Mouse (Mus musculus): ENCODE data around the gene Trim14. TPM values are rescaled to one million over a fixed set of nuclear protein-coding genes. Genes with fewer than 3 reads are reported as not detected.

The Trim14 gene
- polyA plus RNA-seq, 1 experiment from 2014 or later = 0.48 TPM

- ATAC-seq (replicated peaks) = no peak
- H3K4me2 ChIP-seq (replicated peaks) = no peak overlapping the region
- no peak overlapping the region for H3K9ac ChIP-seq (replicated peaks)
- H3K4me1 ChIP-seq = no peaks in the 10 kb centered on the region
- WGBS = 85% methylated on average over 22 of the region's 22 CpGs
- no peak overlapping the region for H3K27ac ChIP-seq (replicated peaks)
- H3K36me3 ChIP-seq = no peaks in the 10 kb centered on the region
- H3K9me3 ChIP-seq = no peaks in the 10 kb centered on the region
- no peaks in the 10 kb centered on the region for H3K27me3 ChIP-seq
- H3K4me3 ChIP-seq = no peak overlapping the region
Observed at GRCm38 (mm10) chr4:46558672-46559667, 23.0 kb upstream of the Trim14 start.

- Histone ChIP-seq H3K9ac (replicated peaks) (no peak overlapping the region), H3K4me3 (no peak overlapping the region), H3K27ac (replicated peaks) (no peak overlapping the region), H3K4me1 (no peaks in the 10 kb centered on the region), H3K36me3 (no peaks in the 10 kb centered on the region), H3K9me3 (no peaks in the 10 kb centered on the region), H3K27me3 (no peaks in the 10 kb centered on the region), H3K4me2 (replicated peaks) (no peak overlapping the region)
- 80% methylated on average over 3 of the region's 3 CpGs for WGBS
- no peak for ATAC-seq (replicated peaks)
Observed at GRCm38 (mm10) chr4:46556933-46557332, 21.0 kb upstream of the Trim14 start.

- Histone ChIP-seq H3K4me3 (no peak overlapping the region), H3K4me1 (no peaks in the 10 kb centered on the region), H3K27ac (replicated peaks) (no peak overlapping the region), H3K9me3 (no peaks in the 10 kb centered on the region), H3K9ac (replicated peaks) (no peak overlapping the region), H3K36me3 (no peaks in the 10 kb centered on the region), H3K27me3 (no peaks in the 10 kb centered on the region), H3K4me2 (replicated peaks) (no peak overlapping the region)
- ATAC-seq (replicated peaks) = no peak
- WGBS = 87% methylated on average over 9 of the region's 9 CpGs
Observed at GRCm38 (mm10) chr4:46555762-46556161, 19.8 kb upstream of the Trim14 start.

- Histone ChIP-seq H3K4me2 (replicated peaks) (no peak overlapping the region), H3K27me3 (no peaks in the 10 kb centered on the region), H3K36me3 (no peaks in the 10 kb centered on the region), H3K4me1 (no peaks in the 10 kb centered on the region), H3K9me3 (no peaks in the 10 kb centered on the region), H3K4me3 (no peak overlapping the region), H3K27ac (replicated peaks) (no peak overlapping the region), H3K9ac (replicated peaks) (no peak overlapping the region)
- 81% methylated on average over 10 of the region's 10 CpGs for WGBS
- ATAC-seq (replicated peaks) = no peak
Observed at GRCm38 (mm10) chr4:46554295-46555069, 18.5 kb upstream of the Trim14 start.

- WGBS = 54% methylated on average over 1 of the region's 1 CpGs
- no peaks in the 10 kb centered on the region for H3K4me1 ChIP-seq
Observed at GRCm38 (mm10) chr4:46553864-46554263, 17.9 kb upstream of the Trim14 start.

GRCm38 (mm10) chr4:46550406-46550805 lies 14.5 kb upstream of the Trim14 start:
- no peaks in the 10 kb centered on the region for H3K9me3 ChIP-seq
- 56% methylated on average over 8 of the region's 8 CpGs for WGBS
- no peak for ATAC-seq (replicated peaks)

More at GRCm38 (mm10) chr4:46553864-46554263, 17.9 kb upstream of the Trim14 start:
- H3K36me3 ChIP-seq = no peaks in the 10 kb centered on the region
- no peaks in the 10 kb centered on the region for H3K9me3 ChIP-seq
- no peaks in the 10 kb centered on the region for H3K27me3 ChIP-seq
- no peak overlapping the region for H3K4me3 ChIP-seq
- no peak overlapping the region for H3K4me2 ChIP-seq (replicated peaks)
- no peak overlapping the region for H3K27ac ChIP-seq (replicated peaks)
- ATAC-seq (replicated peaks) = no peak
- no peak overlapping the region for H3K9ac ChIP-seq (replicated peaks)

GRCm38 (mm10) chr4:46549979-46550378 lies 14.0 kb upstream of the Trim14 start:
- ATAC-seq (replicated peaks) = no peak
- H3K4me3 ChIP-seq = no peak overlapping the region
- H3K9ac ChIP-seq (replicated peaks) = no peak overlapping the region
- no peaks in the 10 kb centered on the region for H3K36me3 ChIP-seq
- H3K27me3 ChIP-seq = no peaks in the 10 kb centered on the region
- H3K27ac ChIP-seq (replicated peaks) = no peak overlapping the region
- H3K9me3 ChIP-seq = no peaks in the 10 kb centered on the region
- 81% methylated on average over 9 of the region's 10 CpGs for WGBS
- no peaks in the 10 kb centered on the region for H3K4me1 ChIP-seq
- no peak overlapping the region for H3K4me2 ChIP-seq (replicated peaks)

More at GRCm38 (mm10) chr4:46550406-46550805, 14.5 kb upstream of the Trim14 start:
- Histone ChIP-seq H3K9ac (replicated peaks) (no peak overlapping the region), H3K4me2 (replicated peaks) (no peak overlapping the region), H3K4me3 (no peak overlapping the region), H3K4me1 (no peaks in the 10 kb centered on the region), H3K27ac (replicated peaks) (no peak overlapping the region), H3K36me3 (no peaks in the 10 kb centered on the region), H3K27me3 (no peaks in the 10 kb centered on the region)

GRCm38 (mm10) chr4:46546709-46547108 lies 10.8 kb upstream of the Trim14 start:
- Histone ChIP-seq H3K4me2 (replicated peaks) (no peak overlapping the region), H3K36me3 (no peaks in the 10 kb centered on the region), H3K9ac (replicated peaks) (no peak overlapping the region), H3K4me1 (no peaks in the 10 kb centered on the region), H3K27ac (replicated peaks) (no peak overlapping the region), H3K9me3 (no peaks in the 10 kb centered on the region), H3K4me3 (no peak overlapping the region), H3K27me3 (no peaks in the 10 kb centered on the region)
- WGBS = 40% methylated on average over 6 of the region's 6 CpGs
- no peak for ATAC-seq (replicated peaks)

- Histone ChIP-seq H3K27me3 (no peaks in the 10 kb centered on the region), H3K4me1 (no peaks in the 10 kb centered on the region), H3K9me3 (no peaks in the 10 kb centered on the region), H3K4me2 (replicated peaks) (no peak overlapping the region), H3K9ac (replicated peaks) (no peak overlapping the region), H3K27ac (replicated peaks) (no peak overlapping the region), H3K36me3 (no peaks in the 10 kb centered on the region), H3K4me3 (no peak overlapping the region)
- ATAC-seq (replicated peaks) = no peak
- 12% methylated on average over 9 of the region's 9 CpGs for WGBS
Observed at GRCm38 (mm10) chr4:46545498-46545897, 9.6 kb upstream of the Trim14 start.

GRCm38 (mm10) chr4:46544313-46544712 lies 8.4 kb upstream of the Trim14 start:
- 63% methylated on average over 1 of the region's 1 CpGs for WGBS
- Histone ChIP-seq H3K36me3 (no peaks in the 10 kb centered on the region), H3K27ac (replicated peaks) (no peak overlapping the region), H3K9me3 (no peaks in the 10 kb centered on the region), H3K27me3 (no peaks in the 10 kb centered on the region), H3K4me3 (no peak overlapping the region), H3K4me2 (replicated peaks) (no peak overlapping the region), H3K4me1 (no peaks in the 10 kb centered on the region), H3K9ac (replicated peaks) (no peak overlapping the region)
- no peak for ATAC-seq (replicated peaks)

- H3K4me2 ChIP-seq (replicated peaks) = no peak overlapping the region
- WGBS = 93% methylated on average over 13 of the region's 13 CpGs
Observed at GRCm38 (mm10) chr4:46543366-46544050, 7.6 kb upstream of the Trim14 start.

GRCm38 (mm10) chr4:46541707-46542106 lies 5.8 kb upstream of the Trim14 start:
- Histone ChIP-seq H3K4me2 (replicated peaks) (no peak overlapping the region), H3K4me1 (no peaks in the 10 kb centered on the region), H3K27me3 (peaks cover 5% of the 10 kb centered on the region), H3K9me3 (no peaks in the 10 kb centered on the region), H3K4me3 (no peak overlapping the region), H3K27ac (replicated peaks) (no peak overlapping the region), H3K36me3 (no peaks in the 10 kb centered on the region), H3K9ac (replicated peaks) (no peak overlapping the region)
- no peak for ATAC-seq (replicated peaks)
- WGBS = 48% methylated on average over 9 of the region's 9 CpGs

More at GRCm38 (mm10) chr4:46543366-46544050, 7.6 kb upstream of the Trim14 start:
- Histone ChIP-seq H3K9me3 (no peaks in the 10 kb centered on the region), H3K9ac (replicated peaks) (no peak overlapping the region), H3K36me3 (no peaks in the 10 kb centered on the region), H3K27me3 (no peaks in the 10 kb centered on the region), H3K4me1 (no peaks in the 10 kb centered on the region), H3K27ac (replicated peaks) (no peak overlapping the region), H3K4me3 (no peak overlapping the region)
- ATAC-seq (replicated peaks) = no peak

Data from forebrain, embryonic 15.5 days (tissue).